In genomic region chrX:51000791-51001190, GRCm38 (mm10) we compare ENCODE assay signal across 17 mouse cellular contexts. TPM values are rescaled to one million over a fixed set of nuclear protein-coding genes. Genes with fewer than 3 reads are reported as not detected.
"Had no signal": no experiment of that assay in that cellular context is flagged by ENCODE, and none has a peak within 500 bp of the region (broad histone marks: within the 10 kb centered on the region; RNA-seq: fewer than 3 reads in every experiment).

No protein-coding gene starts in this region.

- H3K4me3 ChIP-seq: layer of hippocampus, adult 2 months; limb, embryonic 15.5 days; liver, embryonic 13.5 days; lung, embryonic 15.5 days; megakaryocyte, embryonic 14.5 days; midbrain, embryonic 15.5 days; neural tube, embryonic 12.5 days had no signal

- DNase-seq: kidney, postnatal 25 days; liver, embryonic 13.5 days; liver, postnatal 0 days; lung, postnatal 14 days; thymus, postnatal 36 days had no signal

- H3K27ac ChIP-seq: layer of hippocampus, adult 2 months; limb, embryonic 15.5 days; liver, embryonic 13.5 days; lung, embryonic 15.5 days; macrophage; midbrain, embryonic 15.5 days; neural tube, embryonic 12.5 days had no signal

- H3K4me1 ChIP-seq: limb, embryonic 15.5 days; liver, embryonic 13.5 days; lung, embryonic 15.5 days; megakaryocyte, embryonic 14.5 days; midbrain, embryonic 15.5 days; neural tube, embryonic 12.5 days had no signal

- H3K36me3 ChIP-seq: limb, embryonic 15.5 days; liver, embryonic 13.5 days; lung, embryonic 15.5 days; midbrain, embryonic 15.5 days; neural tube, embryonic 12.5 days had no signal

- H3K4me2 ChIP-seq: limb, embryonic 15.5 days; liver, embryonic 13.5 days; lung, embryonic 15.5 days; midbrain, embryonic 11.5 days; midbrain, embryonic 15.5 days; neural tube, embryonic 12.5 days had no signal

- H3K9me3 ChIP-seq: limb, embryonic 15.5 days; liver, embryonic 13.5 days; lung, embryonic 15.5 days; megakaryocyte, embryonic 14.5 days; midbrain, embryonic 15.5 days; neural tube, embryonic 12.5 days had no signal

- ATAC-seq: liver, postnatal 0 days; midbrain, embryonic 15.5 days had no signal

- H3K27me3 ChIP-seq: limb, embryonic 15.5 days; liver, embryonic 13.5 days; lung, embryonic 15.5 days; midbrain, embryonic 15.5 days; neural tube, embryonic 12.5 days had no signal

- H3K9ac ChIP-seq: limb, embryonic 15.5 days; liver, embryonic 13.5 days; liver, postnatal 0 days; lung, embryonic 15.5 days; midbrain, embryonic 15.5 days; neural tube, embryonic 12.5 days had no signal

RNA-seq across cellular contexts. Expression of gene Frmd7, which starts 58.3 kb away (rescaled TPM):
- total RNA-seq: monocyte, adult 5-6 weeks; neutrophil, adult 5-6 weeks had no signal
- polyA plus RNA-seq: liver, postnatal 0 days; macrophage; midbrain, embryonic 11.5 days; small intestine, adult 2 months; stomach, embryonic 16.5 days had no signal
